Comparison of ENCODE assay signal across 21 mouse cellular contexts in genomic region chr8:47904004-47904403, GRCm38 (mm10).
A peak's percentile ranks its signal among the peaks of the same experiment; 100 is the strongest.
DNase-seq lines count a peak whose midpoint lies in the region; ATAC-seq and TF ChIP-seq lines count a peak whose summit lies in the region.
"Had no signal": no experiment of that assay in that cellular context is flagged by ENCODE, and none has a peak within 500 bp of the region (broad histone marks: within the 10 kb centered on the region; RNA-seq: fewer than 3 reads in every experiment).

No protein-coding gene starts in this region.

- H3K36me3 ChIP-seq in kidney, embryonic 16.5 days (ENCODE audit: insufficient read depth, low read length), result peaks cover 17% of the 10 kb centered on the region
- H3K36me3 ChIP-seq: forebrain, embryonic 12.5 days; liver, embryonic 15.5 days had no signal

- no peaks in the 10 kb centered on the region for H3K27me3 ChIP-seq in kidney, embryonic 16.5 days (ENCODE audit: insufficient read depth, low read length)
- H3K27me3 ChIP-seq: forebrain, embryonic 12.5 days; limb, embryonic 15.5 days; liver, embryonic 15.5 days; Patski had no signal

- no peak overlapping the region for H3K27ac ChIP-seq in gastrocnemius, adult 2 months
- H3K27ac ChIP-seq in kidney, embryonic 16.5 days (ENCODE audit: low read length), result no peak overlapping the region
- H3K27ac ChIP-seq: forebrain, embryonic 12.5 days; hindbrain, embryonic 10.5 days; limb, embryonic 15.5 days; liver, embryonic 15.5 days had no signal

- no peak overlapping the region for H3K4me2 ChIP-seq in kidney, embryonic 16.5 days (replicated peaks; ENCODE audit: low read depth, low read length)
- H3K4me2 ChIP-seq: forebrain, embryonic 12.5 days; limb, embryonic 15.5 days; liver, embryonic 15.5 days; midbrain, embryonic 11.5 days had no signal

- H3K4me1 ChIP-seq in kidney, embryonic 16.5 days (ENCODE audit: insufficient read depth, low read length), result no peaks in the 10 kb centered on the region
- H3K4me1 ChIP-seq: forebrain, embryonic 12.5 days; hindbrain, embryonic 10.5 days; limb, embryonic 15.5 days; liver, embryonic 15.5 days had no signal

- H3K9ac ChIP-seq in kidney, embryonic 16.5 days (replicated peaks; ENCODE audit: low read length), result no peak overlapping the region
- H3K9ac ChIP-seq: forebrain, embryonic 12.5 days; limb, embryonic 15.5 days; liver, embryonic 15.5 days had no signal

- no peak overlapping the region for H3K4me3 ChIP-seq in gastrocnemius, adult 2 months
- no peak overlapping the region for H3K4me3 ChIP-seq in kidney, embryonic 16.5 days (ENCODE audit: low read length)
- H3K4me3 ChIP-seq: forebrain, embryonic 12.5 days; hindbrain, embryonic 10.5 days; limb, embryonic 15.5 days; liver, embryonic 15.5 days had no signal

- H3K9me3 ChIP-seq in kidney, embryonic 16.5 days (ENCODE audit: low read length), result no peaks in the 10 kb centered on the region
- H3K9me3 ChIP-seq: hindbrain, embryonic 10.5 days; limb, embryonic 15.5 days; liver, embryonic 15.5 days had no signal

- peak; percentile 32 for DNase-seq in gastrocnemius, adult 2 months
- no peak for DNase-seq in gastrocnemius, adult 18-20 months (ENCODE audit: low spot score)
- DNase-seq in kidney, postnatal 14 days, result peak; percentile 37
- DNase-seq in testis, postnatal 10 days (ENCODE audit: low spot score), result peak; percentile 38
- DNase-seq in testis, postnatal 14 days (ENCODE audit: low spot score), result no peak
- DNase-seq in adrenal gland, postnatal 10 days, result no peak
- DNase-seq in ovary, adult 18-20 months (ENCODE audit: low spot score), result no peak
- DNase-seq: adrenal gland, adult 8-10 months; cerebellum, adult 9-10 months; layer of hippocampus, postnatal 36 days; spleen, adult 18-20 months; thymus, adult 18-20 months; thymus, postnatal 4 days had no signal

- ATAC-seq in kidney, embryonic 16.5 days (ENCODE audit: low FRiP score, low TSS enrichment), result no peak
- ATAC-seq: CD4-positive, CD25-positive, alpha-beta regulatory T cell, adult 4 months; Patski had no signal

- intact Hi-C loops in gastrocnemius, adult 2 months (cut with DNase I), result no loop called here

- 71% methylated on average over 7 of the region's 7 CpGs for WGBS in kidney, embryonic 16.5 days

- TF ChIP-seq CTCF in gastrocnemius, adult 2 months (IDR thresholded peaks at IDR 0.05), result peak; percentile 4; the same call in 1 of the 2 replicates

Comparison
In these comparisons a context has a peak if more than half of its experiments do, and no peak if none do; other contexts are left out.
1. DNase-seq: peak in gastrocnemius, adult 2 months (single experiment), kidney, postnatal 14 days (single experiment) and testis, postnatal 10 days (single experiment); none in gastrocnemius, adult 18-20 months (single experiment), testis, postnatal 14 days (single experiment), adrenal gland, postnatal 10 days (single experiment) and ovary, adult 18-20 months (single experiment).